Mouse (Mus musculus) layer of hippocampus, postnatal 10 days (tissue): ENCODE measurements around the gene Tmem41a. TPM values are rescaled to one million over a fixed set of nuclear protein-coding genes. Genes with fewer than 3 reads are reported as not detected.
A peak's percentile ranks its signal among the peaks of the same experiment; 100 is the strongest.
"Not testable (repeated sequence)": the region's sequence is repeated elsewhere in the genome, so short reads cannot be mapped to it uniquely, and the experiment has no call there.

Experiments
- DNase-seq, 2 experiments: peaks; one replicate each; pipeline ENCODE4 v3.0.0; 2021; ENCODE audit warnings: low spot score in 2 of 2
- long read RNA-seq: library from polyadenylated mRNA; stranded (forward); transcript quantifications from one replicate; pipeline ENCODE4 v2.0.0, GENCODE M21; 2023
- total RNA-seq, 2 experiments: library from RNA; stranded (reverse); gene quantifications; 2 replicates each; pipeline ENCODE4 v1.2.3; 2021

Tmem41a gene
- total RNA-seq, result 10 to 100 TPM; 19.3 to 22.1 TPM
- long read RNA-seq, transcript Tmem41a-201 (5 exons, 1,360 nt), result major isoform, 20 of 23 reads
- long read RNA-seq, partial matches to known transcripts, result 3 of 23 reads
- long read RNA-seq, other reads (novel, unspliced or antisense), result 0 of 23 reads

- DNase-seq, result peak; percentile 79 to 88
These were observed at the start of gene Tmem41a for GRCm38 (mm10) chr16:21946761-21947715. TSS of gene Tmem41a (minus strand) at chr16:21947552.

GRCm38 (mm10) chr16:21996402-21996801, 49.0 kb upstream of the Tmem41a start:
- DNase-seq, result no peak

GRCm38 (mm10) chr16:21995304-21995703, 48.0 kb upstream of the Tmem41a start, which contains the start of gene Liph:
TSS of gene Liph (minus strand) at chr16:21995663.
- no peak for DNase-seq

GRCm38 (mm10) chr16:21991774-21992173, 44.4 kb upstream of the Tmem41a start:
- DNase-seq, result no peak

GRCm38 (mm10) chr16:21990893-21991292, 43.5 kb upstream of the Tmem41a start:
- DNase-seq, result not testable (repeated sequence)

GRCm38 (mm10) chr16:21987956-21988355, 40.6 kb upstream of the Tmem41a start:
- DNase-seq, result no peak

GRCm38 (mm10) chr16:21986191-21986590, 38.8 kb upstream of the Tmem41a start:
- DNase-seq, result no peak

GRCm38 (mm10) chr16:21984091-21984490, 36.7 kb upstream of the Tmem41a start:
- no peak for DNase-seq

GRCm38 (mm10) chr16:21983581-21983980, 36.2 kb upstream of the Tmem41a start:
- DNase-seq, result no peak

GRCm38 (mm10) chr16:21983146-21983545, 35.8 kb upstream of the Tmem41a start:
- no peak for DNase-seq

- DNase-seq, result no peak
These were observed 30.0 kb upstream of the Tmem41a start for GRCm38 (mm10) chr16:21977347-21977746.

GRCm38 (mm10) chr16:21976203-21976602, 28.9 kb upstream of the Tmem41a start:
- no peak for DNase-seq

GRCm38 (mm10) chr16:21971446-21971845, 24.1 kb upstream of the Tmem41a start:
- no peak for DNase-seq

GRCm38 (mm10) chr16:21970536-21970935, 23.2 kb upstream of the Tmem41a start:
- DNase-seq, result no peak

GRCm38 (mm10) chr16:21969874-21970273, 22.5 kb upstream of the Tmem41a start:
- no peak for DNase-seq

GRCm38 (mm10) chr16:21965576-21965975, 18.2 kb upstream of the Tmem41a start:
- no peak for DNase-seq

GRCm38 (mm10) chr16:21955591-21955990, 8.2 kb upstream of the Tmem41a start:
- no peak for DNase-seq

- DNase-seq, result no peak
These were observed 18.9 kb downstream of the Tmem41a start for GRCm38 (mm10) chr16:21928471-21928870.

GRCm38 (mm10) chr16:21916681-21917080, 30.7 kb downstream of the Tmem41a start:
- no peak for DNase-seq

- no peak for DNase-seq
These were observed 34.0 kb downstream of the Tmem41a start for GRCm38 (mm10) chr16:21913347-21913746.

- DNase-seq, result not testable (repeated sequence)
These were observed 38.4 kb downstream of the Tmem41a start for GRCm38 (mm10) chr16:21908906-21909305.

- DNase-seq, result no peak
These were observed 40.5 kb downstream of the Tmem41a start for GRCm38 (mm10) chr16:21906902-21907301.
